ENCODE assay signal across 8 mouse cellular contexts in the genomic region with DNA sequence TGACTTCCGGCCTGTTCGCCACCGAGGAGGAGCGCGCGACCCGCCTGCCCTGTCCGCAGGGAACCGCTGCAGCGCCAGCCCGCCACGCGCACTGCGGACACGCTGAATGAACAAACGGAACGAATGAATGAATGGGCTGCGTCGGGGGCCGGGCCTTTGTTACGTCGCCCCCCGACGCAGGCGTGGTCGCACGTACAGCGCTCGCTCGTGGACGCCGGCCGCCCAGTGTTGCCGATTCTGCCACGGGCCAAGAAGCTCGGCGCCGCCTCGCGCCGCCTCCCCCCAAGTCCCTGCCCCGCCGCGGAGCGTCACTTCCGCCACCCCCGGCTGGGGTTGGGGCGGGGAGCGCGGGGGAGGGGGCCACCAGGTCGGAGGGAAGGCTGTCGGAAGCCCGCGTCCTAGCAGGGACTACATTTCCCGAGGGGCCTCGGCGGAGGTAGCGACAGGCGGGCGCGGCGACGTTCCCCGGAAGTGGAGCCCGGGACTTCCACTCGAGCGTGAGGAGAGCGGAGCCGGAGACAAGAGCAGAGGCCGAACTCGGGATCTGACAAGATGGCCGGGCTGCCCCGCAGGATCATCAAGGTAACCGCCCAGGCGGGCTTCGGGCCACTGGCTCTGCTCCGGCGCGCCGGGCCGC. TPM values are rescaled to one million over a fixed set of nuclear protein-coding genes. Genes with fewer than 3 reads are reported as not detected.
DNase-seq lines count a peak whose midpoint lies in the region; ATAC-seq and TF ChIP-seq lines count a peak whose summit lies in the region.

A gene (plus strand): TSS at position 490 of the 637 bp plus-strand sequence.

- H3K4me2 ChIP-seq in embryonic facial prominence, embryonic 13.5 days: peak within 1 kb of the TSS; percentile 70
- peak within 1 kb of the TSS; percentile 67 for H3K4me2 ChIP-seq in limb, embryonic 12.5 days
- H3K4me2 ChIP-seq in midbrain, embryonic 15.5 days: peak within 1 kb of the TSS; percentile 85

- no peaks in the 10 kb centered on the region for H3K9me3 ChIP-seq in embryonic facial prominence, embryonic 13.5 days
- H3K9me3 ChIP-seq in limb, embryonic 12.5 days: no peaks in the 10 kb centered on the region
- no peaks in the 10 kb centered on the region for H3K9me3 ChIP-seq in midbrain, embryonic 15.5 days

- peak; percentile 8 for TF ChIP-seq POLR2A in kidney, adult 2 months (IDR thresholded peaks at IDR 0.05; ENCODE audit: low read depth, low read length)
- peak; percentile 16; the same call in 1 of the 2 replicates for TF ChIP-seq POLR2A in spleen, adult 2 months (IDR thresholded peaks at IDR 0.05; ENCODE audit: low read depth, low read length)

- WGBS in embryonic facial prominence, embryonic 13.5 days: under 1% methylated on average over 76 of the region's 81 CpGs
- WGBS in kidney, adult 2 months: 1% methylated on average over 81 of the region's 81 CpGs
- under 1% methylated on average over 80 of the region's 81 CpGs for WGBS in limb, embryonic 12.5 days
- WGBS in midbrain, embryonic 15.5 days: under 1% methylated on average over 81 of the region's 81 CpGs
- WGBS in spleen, adult 2 months: under 1% methylated on average over 74 of the region's 81 CpGs

- peak within 1 kb of the TSS; percentile 100 for H3K4me3 ChIP-seq in embryonic facial prominence, embryonic 13.5 days
- peak within 1 kb of the TSS; percentile 79 for H3K4me3 ChIP-seq in kidney, adult 2 months (ENCODE audit: insufficient read depth, low read depth, low read length)
- peak within 1 kb of the TSS; percentile 99 for H3K4me3 ChIP-seq in limb, embryonic 12.5 days (replicated peaks)
- peak within 1 kb of the TSS; percentile 99 for H3K4me3 ChIP-seq in midbrain, embryonic 15.5 days
- peak within 1 kb of the TSS; percentile 89 for H3K4me3 ChIP-seq in spleen, adult 2 months (ENCODE audit: extremely low read depth, insufficient read depth, insufficient read length)

- TF ChIP-seq CTCF in kidney, adult 2 months (conservative IDR thresholded peaks at IDR 0.05; ENCODE audit: insufficient read depth, insufficient read length, low read depth, low read length): no peak
- TF ChIP-seq CTCF in spleen, adult 2 months (IDR thresholded peaks at IDR 0.05; ENCODE audit: extremely low read depth, insufficient read depth, insufficient read length, insufficient replicate concordance): no peak

- peak; percentile 97 for ATAC-seq in embryonic facial prominence, embryonic 13.5 days (ENCODE audit: insufficient number of reproducible peaks, insufficient read depth, low FRiP score, low TSS enrichment, low read depth)
- ATAC-seq in limb, embryonic 12.5 days (ENCODE audit: insufficient number of reproducible peaks, insufficient read depth, low FRiP score, low TSS enrichment, low read depth): peak; percentile 96
- peak; percentile 98 for ATAC-seq in midbrain, embryonic 15.5 days (replicated peaks)

- H3K4me1 ChIP-seq in embryonic facial prominence, embryonic 13.5 days: peaks cover 14% of the 10 kb centered on the region
- H3K4me1 ChIP-seq in kidney, adult 2 months (ENCODE audit: control insufficient read depth, insufficient read depth, low read length): peaks cover 12% of the 10 kb centered on the region
- H3K4me1 ChIP-seq in limb, embryonic 12.5 days (replicated peaks): peaks cover 15% of the 10 kb centered on the region
- H3K4me1 ChIP-seq in midbrain, embryonic 15.5 days: peaks cover 19% of the 10 kb centered on the region
- peaks cover 3% of the 10 kb centered on the region; the same call in 1 of the 2 replicates for H3K4me1 ChIP-seq in spleen, adult 2 months (ENCODE audit: control insufficient read depth, insufficient read depth, insufficient read length)

- H3K36me3 ChIP-seq in embryonic facial prominence, embryonic 13.5 days: 0 out of 2 replicates have a peak, but pooled peaks cover 3% of the 10 kb centered on the region
- no peaks in the 10 kb centered on the region for H3K36me3 ChIP-seq in kidney, adult 2 months (ENCODE audit: control insufficient read depth, insufficient read depth, low read length)
- peaks cover 5% of the 10 kb centered on the region; the same call in 1 of the 2 replicates for H3K36me3 ChIP-seq in limb, embryonic 12.5 days
- H3K36me3 ChIP-seq in midbrain, embryonic 15.5 days (replicated peaks): no peaks in the 10 kb centered on the region
- no peaks in the 10 kb centered on the region for H3K36me3 ChIP-seq in spleen, adult 2 months (ENCODE audit: control insufficient read depth, insufficient read depth, low read length)

- no peaks in the 10 kb centered on the region for H3K27me3 ChIP-seq in embryonic facial prominence, embryonic 13.5 days
- no peaks in the 10 kb centered on the region for H3K27me3 ChIP-seq in kidney, adult 2 months (replicated peaks; ENCODE audit: control insufficient read depth, insufficient read depth, low read length)
- no peaks in the 10 kb centered on the region for H3K27me3 ChIP-seq in limb, embryonic 12.5 days
- H3K27me3 ChIP-seq in midbrain, embryonic 15.5 days (replicated peaks): no peaks in the 10 kb centered on the region
- no peaks in the 10 kb centered on the region for H3K27me3 ChIP-seq in spleen, adult 2 months (ENCODE audit: control insufficient read depth, insufficient read depth, low read length)

- H3K27ac ChIP-seq in embryonic facial prominence, embryonic 13.5 days: peak within 1 kb of the TSS; percentile 98
- peak within 1 kb of the TSS; percentile 89 for H3K27ac ChIP-seq in kidney, adult 2 months (ENCODE audit: insufficient read depth, low read depth, low read length)
- H3K27ac ChIP-seq in limb, embryonic 12.5 days: peak within 1 kb of the TSS; percentile 99
- peak within 1 kb of the TSS; percentile 98 for H3K27ac ChIP-seq in midbrain, embryonic 15.5 days
- H3K27ac ChIP-seq in spleen, adult 2 months (ENCODE audit: insufficient read depth, low read length): peak within 1 kb of the TSS; percentile 94

- H3K9ac ChIP-seq in embryonic facial prominence, embryonic 13.5 days: peak within 1 kb of the TSS; percentile 99
- peak within 1 kb of the TSS; percentile 97 for H3K9ac ChIP-seq in limb, embryonic 12.5 days (replicated peaks)
- peak within 1 kb of the TSS; percentile 92 for H3K9ac ChIP-seq in midbrain, embryonic 15.5 days

- peak; percentile 100 for DNase-seq in 3134 (ENCODE audit: extremely low read depth, insufficient read length, low spot score)
- peak; percentile 99 for DNase-seq in adrenal gland, postnatal 36 days
- peak; percentile 97 to 99 for DNase-seq in heart, adult 18-20 months
- peak; percentile 99 for DNase-seq in kidney, adult 2 months
- peak; percentile 93 to 96 for DNase-seq in spleen, adult 2 months (ENCODE audit: low read depth in 1 of 2, low spot score in 2 of 2)

RNA-seq across cellular contexts. Expression of the gene that starts here (rescaled TPM):
- 100 to 1,000 TPM; 138 to 147 TPM for total RNA-seq in adrenal gland, postnatal 36 days (2021)
- 308 and 327 TPM in 2 replicates for polyA plus RNA-seq in embryonic facial prominence, embryonic 13.5 days (2015; fragmentation: Nextera tagmentation; extraction: Ambion mirVana)
- total RNA-seq in heart, adult 18-20 months (2021): 10 to 100 TPM; 86.6 to 91.4 TPM
- polyA plus RNA-seq in kidney, adult 2 months (2012; rRNA removed): 41.7 and 53.2 TPM in 2 replicates
- 326 and 351 TPM in 2 replicates for polyA plus RNA-seq in limb, embryonic 12.5 days (2016; fragmentation: Nextera tagmentation; extraction: Ambion mirVana)
- polyA plus RNA-seq in midbrain, embryonic 15.5 days (2015; fragmentation: Nextera tagmentation; extraction: Ambion mirVana): 348 and 352 TPM in 2 replicates
- 21.5 and 26.4 TPM in 2 replicates for polyA plus RNA-seq in spleen, adult 2 months (2012; rRNA removed)

Comparison
In these comparisons a context has a peak if more than half of its experiments do, and no peak if none do; other contexts are left out.
1. Peak in every context shown above with its lines: DNase-seq, ATAC-seq, H3K4me3 ChIP-seq and H3K27ac ChIP-seq.